Mouse (Mus musculus) forebrain, embryonic 15.5 days (tissue): ENCODE results near the gene Nln. TPM values are rescaled to one million over a fixed set of nuclear protein-coding genes. Genes with fewer than 3 reads are reported as not detected.

ENCODE experiments used
- ATAC-seq: fragments of 200-750 bp; cut with Nextera tagmentation; replicated peaks from 2 replicates; pipeline ENCODE4 v1.8.0; 2017; ENCODE audit warnings: mild to moderate bottlenecking, moderate TSS enrichment, moderate library complexity
- H3K27ac ChIP-seq: fragments of 300-500 bp; sonication (generic); replicated peaks from 2 replicates; pipeline ENCODE4 v1.5.1; 2015; ENCODE audit warnings: mild to moderate bottlenecking, inconsistent platforms
- H3K27me3 ChIP-seq: fragments of 300-500 bp; sonication (generic); 2 replicates; pipeline ENCODE4 v1.6.1; 2015; ENCODE audit warnings: inconsistent platforms
- H3K36me3 ChIP-seq: fragments of 300-500 bp; sonication (generic); 2 replicates; pipeline ENCODE4 v1.6.1; 2015; ENCODE audit warnings: mild to moderate bottlenecking, inconsistent platforms
- H3K4me1 ChIP-seq: fragments of 300-500 bp; sonication (generic); 2 replicates; pipeline ENCODE4 v1.6.1; 2015; ENCODE audit warnings: inconsistent platforms
- H3K4me2 ChIP-seq: fragments of 300-500 bp; sonication (generic); replicated peaks from 2 replicates; pipeline ENCODE4 v1.6.1; 2015; ENCODE audit warnings: mild to moderate bottlenecking, inconsistent platforms
- H3K4me3 ChIP-seq: fragments of 300-500 bp; sonication (generic); 2 replicates; pipeline ENCODE4 v1.5.1; 2015; ENCODE audit warnings: mild to moderate bottlenecking, inconsistent platforms
- H3K9ac ChIP-seq: fragments of 300-500 bp; sonication (generic); replicated peaks from 2 replicates; pipeline ENCODE4 v1.6.1; 2015; ENCODE audit warnings: mild to moderate bottlenecking, inconsistent platforms
- H3K9me3 ChIP-seq: fragments of 300-500 bp; sonication (generic); 2 replicates; pipeline ENCODE4 v1.6.1; 2016; ENCODE audit warnings: inconsistent platforms
- WGBS: fragments of 180-500 bp; shearing (Covaris S2); methylation state at CpG from one replicate; pipeline ENCODE4 v1.1.7; 2015; ENCODE audit warnings: mixed read lengths; 5-methylcytosine and 5-hydroxymethylcytosine counted together
- polyA plus RNA-seq: library from polyadenylated mRNA; unstranded; fragments of >200 nt; fragmentation: Nextera tagmentation; extraction: Ambion mirVana; gene quantifications from 2 replicates; pipeline ENCODE4 v1.2.1, GENCODE M21; 2015

Gene Nln
- polyA plus RNA-seq, 1 experiment from 2014 or later: 38.1 TPM

DNA sequence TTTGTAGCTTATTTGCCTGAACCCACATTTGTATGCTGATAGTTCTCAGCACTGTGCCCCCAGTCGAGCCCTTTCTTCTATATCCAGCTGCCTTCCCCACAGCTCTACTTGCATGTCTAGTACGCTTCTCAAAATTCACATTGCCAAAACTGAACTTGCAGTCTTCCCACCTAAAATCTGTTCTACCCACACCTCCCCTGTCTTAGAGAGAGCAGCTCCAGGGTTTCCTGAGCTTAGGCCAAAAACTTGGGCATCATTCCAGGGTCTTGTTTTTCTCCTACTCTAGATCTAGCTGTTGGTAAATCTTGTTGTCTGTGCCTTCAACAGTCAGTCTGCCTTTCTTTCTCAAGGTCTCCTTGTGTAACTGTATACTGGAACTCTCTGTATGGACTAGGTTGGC, 5.4 kb upstream of the Nln start:
- 86% methylated on average over 2 of the region's 2 CpGs for WGBS
- Histone ChIP-seq H3K4me2 (no peak overlapping the region), H3K4me3 (no peak overlapping the region), H3K9me3 (no peaks in the 10 kb centered on the region), H3K36me3 (peaks cover 42% of the 10 kb centered on the region), H3K27me3 (no peaks in the 10 kb centered on the region), H3K4me1 (peaks cover 26% of the 10 kb centered on the region), H3K27ac (no peak overlapping the region), H3K9ac (no peak overlapping the region)
- ATAC-seq: no peak

DNA sequence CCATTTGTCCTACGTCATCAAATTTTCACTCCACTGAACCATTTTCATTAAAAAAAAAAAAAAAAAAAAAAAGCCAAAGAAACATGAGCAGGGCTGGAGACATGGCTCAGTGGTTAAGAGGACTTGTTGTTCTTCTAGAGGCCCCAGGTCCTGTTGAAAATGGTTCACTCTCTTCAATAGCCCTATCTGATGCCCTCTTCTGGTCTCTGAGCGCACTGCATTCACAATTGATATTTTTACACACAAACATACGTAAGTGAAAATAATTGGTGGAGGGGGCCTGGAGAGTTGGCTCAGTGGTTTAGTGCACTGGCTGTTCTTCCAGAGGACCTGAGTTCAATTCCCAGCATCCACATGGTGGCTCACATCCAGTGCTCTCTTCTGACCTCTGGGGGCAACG, 4.4 kb upstream of the Nln start:
- Histone ChIP-seq H3K27me3 (no peaks in the 10 kb centered on the region), H3K27ac (no peak overlapping the region), H3K9ac (no peak overlapping the region), H3K36me3 (peaks cover 32% of the 10 kb centered on the region), H3K4me1 (peaks cover 26% of the 10 kb centered on the region), H3K4me3 (no peak overlapping the region), H3K4me2 (no peak overlapping the region), H3K9me3 (no peaks in the 10 kb centered on the region)
- WGBS: 92% methylated on average over 4 of the region's 4 CpGs
- ATAC-seq: no peak

DNA sequence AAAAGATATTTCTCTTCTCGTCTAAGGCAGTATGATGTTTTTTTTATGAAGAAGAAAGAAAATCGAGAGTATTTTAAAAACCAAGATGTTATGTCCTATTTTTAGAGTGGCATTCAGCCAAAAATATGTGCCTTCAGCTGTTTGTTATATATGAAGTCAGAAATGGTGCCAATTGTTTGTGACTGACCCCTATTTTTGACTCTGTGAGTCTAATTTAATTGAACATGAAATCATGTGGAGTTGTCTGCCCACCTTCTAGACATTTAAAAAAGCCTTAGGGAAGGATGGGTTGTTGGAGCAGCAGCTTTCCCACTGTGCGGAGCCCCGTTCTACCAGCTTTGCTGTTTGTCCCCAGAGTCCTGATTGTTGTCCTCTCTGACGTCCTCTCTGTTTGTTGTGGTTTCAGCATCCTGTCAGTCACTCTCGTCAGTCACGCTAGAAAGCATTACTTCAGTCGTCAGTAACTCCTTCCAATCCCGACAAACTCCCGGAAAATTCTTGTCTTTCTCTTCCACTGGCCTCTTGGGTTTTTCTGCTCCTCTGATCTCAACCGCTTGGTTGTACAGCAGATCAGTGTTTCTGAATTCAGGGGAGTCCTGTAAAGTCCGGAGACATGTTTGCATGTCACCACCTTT, 3.0 kb upstream of the Nln start:
- peak overlapping the region; percentile 29 for H3K4me2 ChIP-seq
- H3K4me3 ChIP-seq: peak overlapping the region; percentile 16; the same call in 1 of the 2 replicates
- no peaks in the 10 kb centered on the region for H3K9me3 ChIP-seq
- H3K4me1 ChIP-seq: peaks cover 26% of the 10 kb centered on the region
- no peak for ATAC-seq
- no peak overlapping the region for H3K9ac ChIP-seq
- no peaks in the 10 kb centered on the region for H3K27me3 ChIP-seq
- H3K36me3 ChIP-seq: peaks cover 23% of the 10 kb centered on the region
- H3K27ac ChIP-seq: peak overlapping the region; percentile 55
- 35% methylated on average over 12 of the region's 12 CpGs for WGBS

DNA sequence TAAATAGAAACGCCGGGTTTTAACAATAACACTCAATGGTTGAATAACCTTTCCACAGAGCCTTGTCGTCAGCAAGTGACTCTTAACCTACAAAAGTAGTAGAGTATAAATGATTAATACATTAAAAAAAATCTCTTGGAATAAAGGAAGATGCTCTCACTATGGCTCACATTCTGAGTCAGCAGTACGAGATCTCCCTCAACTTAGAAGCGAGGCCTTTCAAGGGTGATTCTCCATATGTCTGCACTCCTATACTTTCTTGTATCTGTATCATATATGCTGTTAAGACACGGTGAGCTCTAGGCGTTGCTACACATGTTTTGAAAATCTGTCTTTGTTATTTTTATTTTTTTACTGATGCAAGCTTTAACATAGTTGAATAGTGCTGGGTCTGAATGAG, 1.1 kb upstream of the Nln start:
- no peaks in the 10 kb centered on the region for H3K27me3 ChIP-seq
- ATAC-seq: no peak
- 33% methylated on average over 7 of the region's 7 CpGs for WGBS
- H3K9ac ChIP-seq: peak overlapping the region; percentile 74
- peak overlapping the region; percentile 91 for H3K4me2 ChIP-seq
- peaks cover 26% of the 10 kb centered on the region for H3K4me1 ChIP-seq
- H3K9me3 ChIP-seq: no peaks in the 10 kb centered on the region
- H3K27ac ChIP-seq: peak overlapping the region; percentile 88
- H3K4me3 ChIP-seq: peak overlapping the region; percentile 83
- peaks cover 11% of the 10 kb centered on the region; the same call in 1 of the 2 replicates for H3K36me3 ChIP-seq

DNA sequence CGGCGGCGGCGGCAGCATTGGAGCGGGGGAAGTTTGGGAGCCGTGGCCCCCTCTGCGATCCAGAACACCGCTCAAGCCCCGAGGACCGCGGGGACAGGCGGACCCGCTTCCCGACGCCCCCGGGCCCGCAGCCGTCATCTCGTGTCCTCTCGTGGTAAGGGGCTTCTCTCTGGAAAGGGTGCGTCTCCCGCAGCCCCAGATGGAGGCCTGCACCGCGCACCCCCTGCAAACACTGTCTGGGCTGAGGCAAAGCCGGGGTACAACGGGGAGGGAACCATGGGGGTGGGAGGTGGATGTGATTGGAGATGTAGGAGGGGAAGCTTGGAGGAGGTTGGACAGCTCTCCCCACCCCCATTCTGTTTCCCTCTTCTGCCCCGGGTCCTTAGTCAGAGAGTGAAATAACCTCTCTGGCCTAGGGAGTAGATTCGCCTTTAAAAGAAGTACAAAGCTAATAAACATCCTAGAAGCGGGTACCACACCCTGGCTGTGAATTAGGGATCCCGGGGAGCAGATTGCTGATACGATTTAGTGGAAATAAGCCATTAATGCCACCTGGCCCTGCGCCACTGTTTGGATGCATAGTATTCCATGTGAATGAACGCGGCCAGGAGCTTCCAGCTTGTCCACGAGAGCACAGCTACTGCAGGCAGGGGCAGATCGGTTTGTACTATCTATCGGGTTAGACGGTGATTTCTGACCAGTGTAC, 555 bp upstream of the Nln start:
- peak overlapping the region; percentile 91 for H3K4me2 ChIP-seq
- no peaks in the 10 kb centered on the region for H3K9me3 ChIP-seq
- ATAC-seq: peak; percentile 85
- no peaks in the 10 kb centered on the region for H3K27me3 ChIP-seq
- peak overlapping the region; percentile 83 for H3K4me3 ChIP-seq
- peak overlapping the region; percentile 88 for H3K27ac ChIP-seq
- under 1% methylated on average over 30 of the region's 38 CpGs for WGBS
- H3K36me3 ChIP-seq: peaks cover 9% of the 10 kb centered on the region; the same call in 1 of the 2 replicates
- peaks cover 26% of the 10 kb centered on the region for H3K4me1 ChIP-seq
- H3K9ac ChIP-seq: peak overlapping the region; percentile 74

DNA sequence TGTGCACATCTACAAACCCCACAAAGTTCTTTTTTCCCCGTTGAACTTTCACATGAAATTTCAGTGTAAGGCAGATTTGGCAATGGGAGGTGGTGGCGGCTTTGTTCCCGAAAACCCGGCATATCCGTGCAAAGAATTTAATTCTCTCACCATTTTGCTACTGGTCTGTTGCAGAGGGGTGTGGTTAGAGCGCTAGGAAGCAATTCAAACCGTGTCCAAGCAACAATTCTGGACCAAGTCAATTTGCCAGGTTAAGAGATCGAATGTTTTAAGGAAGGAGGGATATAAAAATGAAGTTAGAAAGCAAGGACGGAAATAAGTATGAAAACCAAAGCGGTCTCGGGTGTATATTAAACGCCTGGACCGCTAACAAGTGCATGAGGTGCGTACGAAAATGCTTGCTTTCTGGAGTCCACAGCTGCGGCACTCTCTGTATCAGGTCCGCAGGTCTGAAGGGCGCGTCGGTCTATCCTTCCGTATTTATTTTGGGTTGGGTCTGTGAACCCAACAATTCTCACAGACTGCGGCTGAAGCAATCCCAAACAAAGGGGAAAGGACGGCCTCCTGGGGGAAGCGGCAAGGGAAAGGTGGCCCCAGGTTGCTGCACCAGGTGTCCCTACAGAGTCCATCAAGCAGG, 645 bp downstream of the Nln start:
- under 1% methylated on average over 24 of the region's 24 CpGs for WGBS
- H3K9ac ChIP-seq: peak overlapping the region; percentile 64
- peak; percentile 9 for ATAC-seq
- peak overlapping the region; percentile 83 for H3K4me3 ChIP-seq
- no peaks in the 10 kb centered on the region for H3K9me3 ChIP-seq
- H3K4me2 ChIP-seq: peak overlapping the region; percentile 91
- peaks cover 26% of the 10 kb centered on the region for H3K4me1 ChIP-seq
- H3K36me3 ChIP-seq: peaks cover 1% of the 10 kb centered on the region; the same call in 1 of the 2 replicates
- H3K27ac ChIP-seq: peak overlapping the region; percentile 60
- no peaks in the 10 kb centered on the region for H3K27me3 ChIP-seq

DNA sequence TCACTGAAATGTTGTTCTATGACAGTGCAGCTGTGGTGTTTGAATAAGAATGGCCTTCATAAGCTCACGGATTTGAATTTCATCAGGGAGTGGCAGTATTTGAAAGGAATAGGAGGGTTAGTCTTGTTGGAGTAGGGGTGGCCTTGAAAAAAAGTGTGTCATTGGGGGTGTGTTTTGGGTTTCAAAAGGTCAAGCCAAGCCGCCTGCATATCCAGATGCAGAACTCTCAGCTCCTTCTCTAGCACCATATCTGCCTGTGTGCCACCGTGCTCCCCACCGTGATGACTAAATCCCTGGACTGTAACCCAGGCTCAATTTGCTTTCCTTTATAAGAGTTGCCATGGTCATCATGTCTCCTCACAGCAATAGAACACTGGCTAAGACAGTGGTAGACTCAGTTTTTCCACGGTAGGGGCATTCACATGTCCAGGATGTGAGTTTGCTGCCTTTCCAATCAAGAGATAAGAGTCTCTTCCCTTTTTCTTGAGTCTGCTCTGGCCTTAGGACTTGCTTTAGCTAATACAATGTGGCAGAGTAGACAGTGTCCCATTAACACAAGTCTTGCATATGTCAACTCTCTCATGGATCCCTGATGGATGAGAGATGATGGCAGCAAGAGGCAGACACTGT, 7.7 kb downstream of the Nln start:
- Histone ChIP-seq H3K4me3 (no peak overlapping the region), H3K9me3 (no peaks in the 10 kb centered on the region), H3K36me3 (no peaks in the 10 kb centered on the region), H3K4me1 (no peaks in the 10 kb centered on the region), H3K4me2 (no peak overlapping the region), H3K27ac (no peak overlapping the region), H3K27me3 (no peaks in the 10 kb centered on the region), H3K9ac (no peak overlapping the region)
- ATAC-seq: no peak
- 94% methylated on average over 5 of the region's 5 CpGs for WGBS

DNA sequence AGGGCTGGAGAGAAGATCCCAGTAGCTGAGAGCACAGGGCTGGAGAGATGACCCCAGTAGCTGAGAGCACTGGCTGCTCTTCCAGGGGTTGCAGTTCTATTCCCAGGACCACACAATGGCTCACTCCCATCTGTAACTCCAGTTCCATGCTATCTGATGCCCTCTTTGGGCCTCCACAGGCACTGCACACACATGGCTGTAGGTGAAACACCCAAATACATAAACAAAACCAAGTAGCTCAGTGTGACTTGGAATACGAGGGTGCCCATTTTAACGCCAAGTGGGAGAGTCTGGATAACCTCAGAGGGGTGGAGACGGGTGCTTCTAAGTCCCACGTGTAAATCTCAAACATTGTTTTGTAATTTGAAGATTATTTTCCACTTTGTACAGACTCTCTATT, 9.0 kb downstream of the Nln start:
- H3K4me3 ChIP-seq: no peak overlapping the region
- H3K4me1 ChIP-seq: no peaks in the 10 kb centered on the region
- H3K27me3 ChIP-seq: no peaks in the 10 kb centered on the region
- 89% methylated on average over 4 of the region's 4 CpGs for WGBS
- H3K4me2 ChIP-seq: no peak overlapping the region
- H3K9ac ChIP-seq: no peak overlapping the region
- no peak overlapping the region for H3K27ac ChIP-seq
- H3K9me3 ChIP-seq: no peaks in the 10 kb centered on the region
- ATAC-seq: no peak
- no peaks in the 10 kb centered on the region for H3K36me3 ChIP-seq

DNA sequence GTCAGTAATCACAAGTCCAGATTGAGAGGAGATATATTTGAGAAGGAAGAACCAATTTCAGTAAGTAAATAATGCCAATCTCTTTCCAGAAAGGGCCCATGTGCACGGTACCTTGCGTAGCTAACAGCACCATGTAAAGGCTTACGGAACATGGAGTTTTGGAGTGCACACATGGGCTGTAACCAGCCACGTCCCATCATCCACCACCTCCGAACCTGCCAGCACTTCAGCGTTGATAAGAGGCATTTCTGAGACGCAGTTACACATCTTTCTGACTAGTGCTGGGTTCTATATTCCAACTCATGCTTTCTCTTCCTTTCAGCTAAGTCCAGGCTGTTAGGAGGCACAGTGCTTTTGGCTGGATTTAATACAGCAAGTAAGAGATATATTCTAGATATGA, 12.2 kb downstream of the Nln start:
- Histone ChIP-seq H3K27me3 (no peaks in the 10 kb centered on the region), H3K4me3 (no peak overlapping the region), H3K4me1 (no peaks in the 10 kb centered on the region), H3K27ac (no peak overlapping the region), H3K4me2 (no peak overlapping the region), H3K9ac (no peak overlapping the region), H3K9me3 (no peaks in the 10 kb centered on the region), H3K36me3 (no peaks in the 10 kb centered on the region)
- no peak for ATAC-seq
- 96% methylated on average over 7 of the region's 7 CpGs for WGBS

DNA sequence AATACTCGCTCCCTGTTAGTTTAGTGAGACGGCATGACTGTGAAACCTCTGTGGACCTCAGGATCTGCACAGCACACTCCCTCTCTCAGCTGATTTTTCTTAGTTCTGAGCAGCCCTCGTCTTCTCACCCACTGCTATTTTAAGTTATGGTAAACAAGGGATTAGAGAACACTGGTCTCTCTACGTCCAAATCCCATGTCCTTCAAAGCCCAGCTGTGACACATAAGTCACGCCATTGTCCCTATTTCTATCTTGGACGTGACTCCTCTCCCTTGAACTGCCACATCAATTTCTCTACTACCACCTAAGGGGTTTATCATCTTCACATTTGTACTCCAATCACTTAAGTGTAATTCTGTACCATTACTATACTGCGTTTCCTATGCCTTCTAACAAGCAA, 13.5 kb downstream of the Nln start:
- no peaks in the 10 kb centered on the region for H3K4me1 ChIP-seq
- H3K4me3 ChIP-seq: no peak overlapping the region
- no peaks in the 10 kb centered on the region for H3K9me3 ChIP-seq
- no peak overlapping the region for H3K9ac ChIP-seq
- no peak overlapping the region for H3K27ac ChIP-seq
- WGBS: 64% methylated on average over 7 of the region's 7 CpGs
- H3K36me3 ChIP-seq: no peaks in the 10 kb centered on the region
- ATAC-seq: no peak
- no peak overlapping the region for H3K4me2 ChIP-seq
- no peaks in the 10 kb centered on the region for H3K27me3 ChIP-seq

DNA sequence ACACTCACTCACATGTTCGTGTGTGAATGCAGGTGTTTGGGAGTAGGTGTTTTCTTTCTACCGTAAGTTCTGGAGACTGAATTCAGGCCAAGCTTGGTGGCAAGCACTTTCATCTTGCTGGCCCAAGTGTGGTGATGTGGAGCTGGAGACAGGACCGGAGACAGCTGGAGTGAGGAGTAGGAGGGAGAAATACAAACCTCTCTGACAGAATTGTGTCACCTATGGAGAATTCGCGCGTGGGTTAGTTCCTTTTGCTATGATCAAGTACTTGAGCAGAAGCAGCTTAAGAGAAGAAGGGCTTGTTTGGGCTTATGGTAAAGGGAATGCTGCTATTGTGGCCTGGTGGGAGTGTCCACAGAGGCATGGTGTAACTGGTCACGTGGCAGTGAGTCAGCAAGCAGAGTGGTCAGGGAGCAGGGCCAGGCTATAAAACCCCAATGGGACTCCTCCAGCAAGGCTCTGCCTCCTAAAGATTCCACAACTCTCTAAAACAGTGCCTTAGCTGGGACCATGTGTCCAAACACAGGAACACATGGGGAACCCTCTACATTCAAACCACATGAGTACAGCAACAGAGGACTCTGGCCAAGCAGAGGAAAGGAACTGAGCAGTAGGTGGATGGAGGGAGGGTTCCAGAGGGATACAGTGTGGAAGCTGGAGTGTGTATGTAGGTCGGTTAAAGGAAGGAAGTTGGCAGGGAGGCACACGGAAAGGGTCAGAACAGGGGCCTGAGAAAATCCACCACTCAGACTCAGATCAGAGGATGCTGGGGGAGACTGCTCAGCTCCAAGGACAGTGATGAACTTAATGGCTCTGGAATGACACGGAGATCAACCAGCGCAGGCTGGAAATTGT, 14.7 kb downstream of the Nln start:
- no peak for ATAC-seq
- H3K4me2 ChIP-seq: no peak overlapping the region
- no peak overlapping the region for H3K9ac ChIP-seq
- 83% methylated on average over 11 of the region's 11 CpGs for WGBS
- H3K27ac ChIP-seq: no peak overlapping the region
- H3K36me3 ChIP-seq: no peaks in the 10 kb centered on the region
- H3K27me3 ChIP-seq: no peaks in the 10 kb centered on the region
- no peaks in the 10 kb centered on the region for H3K9me3 ChIP-seq
- H3K4me3 ChIP-seq: no peak overlapping the region
- no peaks in the 10 kb centered on the region for H3K4me1 ChIP-seq
